Mouse (Mus musculus) central nervous system, embryonic 11.5 days (tissue): Measurements from ENCODE around the gene Mc1r. TPM values are rescaled to one million over a fixed set of nuclear protein-coding genes. Genes with fewer than 3 reads are reported as not detected.

Experiments used
- polyA plus RNA-seq: library from polyadenylated mRNA; depleted of rRNA; stranded (reverse); fragments of >200 nt; gene quantifications from 2 replicates; pipeline ENCODE4 v1.2.3, GENCODE M21; 2012; rRNA removed

Gene Mc1r
- 0.04 and 0.05 TPM in 2 replicates for polyA plus RNA-seq

DNA sequence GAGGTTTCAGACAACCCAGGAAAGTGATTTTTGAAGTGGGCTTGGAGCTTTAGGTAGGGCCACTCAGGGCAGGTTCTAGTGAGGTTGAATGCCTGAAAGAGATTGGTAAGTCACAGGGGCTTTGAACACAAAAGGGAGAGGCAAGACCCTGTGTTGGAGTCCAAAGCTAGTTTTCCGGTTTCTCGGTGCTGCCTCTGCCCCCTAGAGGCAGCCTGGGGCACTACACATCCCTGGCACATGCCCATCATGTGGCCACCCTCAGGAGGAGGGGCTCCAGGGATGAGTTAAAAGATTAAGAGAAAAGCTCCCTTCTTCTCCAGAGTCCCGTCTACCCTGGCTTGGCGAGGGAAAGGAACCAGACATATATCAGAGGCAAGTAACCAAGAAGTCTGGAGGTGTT is at the start of gene Mc1r:
Gene Mc1r, plus strand, starts transcription at position 322 of the 400 bp plus-strand sequence.

DNA sequence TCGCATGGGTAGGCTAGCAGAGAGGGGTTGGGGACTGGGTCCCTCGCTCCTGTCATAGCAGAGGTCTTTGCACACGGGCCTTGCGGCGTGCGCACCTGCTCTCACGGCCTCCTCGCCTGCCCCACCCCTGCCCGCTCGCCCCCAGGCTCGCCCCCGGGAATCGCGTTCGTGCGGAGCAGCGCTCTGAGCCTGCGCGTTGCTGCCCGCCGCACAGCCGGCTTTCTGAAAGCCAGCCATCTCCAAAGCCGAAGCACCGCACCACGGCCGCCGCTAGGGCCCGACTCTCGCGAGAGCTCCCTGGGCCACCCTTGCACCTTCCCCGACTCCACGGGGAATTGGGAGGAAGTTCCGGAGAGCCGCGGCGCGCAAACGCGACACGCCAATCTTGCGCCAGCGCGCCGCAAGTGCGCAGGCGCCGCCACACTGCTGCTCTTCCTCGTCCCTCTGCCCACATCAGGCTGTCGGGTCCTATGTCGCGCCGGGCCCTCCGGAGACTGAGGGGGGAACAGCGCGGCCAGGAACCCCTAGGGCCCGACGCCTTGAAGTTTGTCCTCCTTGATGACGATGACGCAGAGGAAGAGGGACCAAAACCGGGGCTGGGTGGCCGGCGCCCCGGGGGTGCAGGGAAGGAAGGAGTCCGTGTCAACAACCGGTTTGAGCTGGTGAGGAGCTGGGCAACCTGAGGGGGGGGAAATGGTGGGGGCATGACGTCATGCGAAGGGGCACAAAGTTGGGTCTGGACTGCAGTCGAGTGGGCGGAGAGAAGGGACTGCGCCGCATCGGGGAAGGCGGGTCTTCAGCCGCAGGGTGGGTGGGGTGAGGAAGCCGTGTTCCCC is 33.3 kb upstream of the Mc1r start, which contains the start of gene Tcf25:
Gene Tcf25, plus strand, starts transcription at position 351 of the 836 bp plus-strand sequence.

DNA sequence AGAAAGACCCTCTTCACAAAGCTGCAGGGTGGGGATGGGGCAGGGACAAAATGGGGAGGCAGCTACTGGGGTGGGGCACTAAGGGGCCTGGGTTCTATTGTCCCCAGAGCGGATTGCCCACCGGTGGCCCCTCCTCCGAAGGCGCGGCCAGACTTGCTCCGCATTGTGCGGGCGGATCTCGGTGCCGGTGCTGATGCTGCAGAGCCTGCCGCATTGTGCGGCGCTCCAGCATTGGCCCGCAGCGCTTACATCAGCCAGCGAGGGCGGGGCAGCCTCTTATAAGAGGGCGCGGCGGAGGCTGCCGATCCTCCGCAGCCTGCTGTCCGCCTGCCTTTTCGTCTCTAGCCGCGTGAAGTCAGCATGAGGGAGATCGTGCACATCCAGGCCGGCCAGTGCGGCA is 4.3 kb downstream of the Mc1r start, which contains the start of gene Tubb3:
Gene Tubb3, plus strand, starts transcription at position 179 of the 400 bp plus-strand sequence.

DNA sequence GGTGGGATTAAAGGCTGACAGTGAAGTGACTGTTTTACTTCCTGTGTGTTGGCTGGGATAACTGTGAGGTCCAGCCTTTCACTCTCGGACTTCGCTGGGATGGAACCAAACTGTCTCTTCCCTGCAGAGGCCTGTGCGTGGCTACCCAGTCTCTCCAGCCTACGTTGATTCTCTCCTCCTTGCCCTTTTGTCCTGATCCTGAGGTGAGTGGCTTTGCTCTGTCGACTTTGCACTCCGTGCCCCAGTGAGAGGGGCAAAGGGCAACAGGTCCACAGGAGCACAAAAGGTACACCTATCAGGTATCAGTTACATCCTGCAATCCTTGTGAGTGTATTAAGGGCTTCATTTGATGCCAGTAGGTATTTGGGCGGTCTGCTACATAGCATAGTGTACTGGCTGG is 16.5 kb downstream of the Mc1r start, which contains the start of gene Def8:
Gene Def8, plus strand, starts transcription at position 87 of the 400 bp plus-strand sequence.

Other genes with a start within 250 kb of the Mc1r start
- 4.5 and 9.5 TPM in 2 replicates for gene Sult5a1, start 248.8 kb upstream of the Mc1r start, polyA plus RNA-seq
- gene Dpep1, start 220.9 kb upstream of the Mc1r start, polyA plus RNA-seq, result 1.1 and 2.0 TPM in 2 replicates
- gene Chmp1a, start 194.3 kb upstream of the Mc1r start, polyA plus RNA-seq, result 81.7 and 91.7 TPM in 2 replicates
- 6.1 and 8.3 TPM in 2 replicates for gene Spata33, start 194.3 kb upstream of the Mc1r start, polyA plus RNA-seq
- 92.9 and 95.0 TPM in 2 replicates for gene Cdk10, start 182.3 kb upstream of the Mc1r start, polyA plus RNA-seq
- 1.3 and 2.5 TPM in 2 replicates for gene Spata2l, start 170.9 kb upstream of the Mc1r start, polyA plus RNA-seq
- 30.9 and 36.9 TPM in 2 replicates for gene Zfp276, start 152.9 kb upstream of the Mc1r start, polyA plus RNA-seq
- 62.1 and 62.6 TPM in 2 replicates for gene Vps9d1, start 152.8 kb upstream of the Mc1r start, polyA plus RNA-seq
- 66.6 and 68.8 TPM in 2 replicates for gene Fanca, start 88.5 kb upstream of the Mc1r start, polyA plus RNA-seq
- 12.7 and 30.7 TPM in 2 replicates for gene Spire2, start 74.4 kb upstream of the Mc1r start, polyA plus RNA-seq
- gene Tcf25, start 33.4 kb upstream of the Mc1r start, polyA plus RNA-seq, result 143 and 176 TPM in 2 replicates
- 858 and 1,002 TPM in 2 replicates for gene Tubb3, start 4.3 kb downstream of the Mc1r start, polyA plus RNA-seq
- 29.3 and 33.4 TPM in 2 replicates for gene Def8, start 16.4 kb downstream of the Mc1r start, polyA plus RNA-seq
- gene Afg3l1, start 70.8 kb downstream of the Mc1r start, polyA plus RNA-seq, result 33.9 and 35.0 TPM in 2 replicates
- 16.6 and 18.0 TPM in 2 replicates for gene Dbndd1, start 108.4 kb downstream of the Mc1r start, polyA plus RNA-seq
- 46.6 and 93.4 TPM in 2 replicates for gene Gas8, start 111.7 kb downstream of the Mc1r start, polyA plus RNA-seq
- 15.3 and 20.7 TPM in 2 replicates for gene Rhou, start 246.8 kb downstream of the Mc1r start, polyA plus RNA-seq